Mouse (Mus musculus): ENCODE data around the gene Arhgdib. TPM values are rescaled to one million over a fixed set of nuclear protein-coding genes. Genes with fewer than 3 reads are reported as not detected.
"Not testable (repeated sequence)": the region's sequence is repeated elsewhere in the genome, so short reads cannot be mapped to it uniquely, and the experiment has no call there.

Gene Arhgdib
- polyA plus RNA-seq, 1 experiment from 2014 or later: 63.8 TPM

GRCm38 (mm10) chr6:136898222-136898621, 43.5 kb downstream of the Arhgdib start:
- WGBS: 24% methylated on average over 4 of the region's 4 CpGs
- Histone ChIP-seq H3K27me3 (no peaks in the 10 kb centered on the region), H3K9ac (no peak overlapping the region), H3K27ac (peak overlapping the region; percentile 82), H3K4me2 (no peak overlapping the region), H3K9me3 (replicated peaks) (no peaks in the 10 kb centered on the region), H3K36me3 (no peaks in the 10 kb centered on the region), H3K4me3 (replicated peaks) (no peak overlapping the region), H3K4me1 (peaks cover 42% of the 10 kb centered on the region)
- ATAC-seq (replicated peaks; ENCODE audit: low FRiP score): peak; percentile 45; the same call in 1 of the 2 replicates

- no peaks in the 10 kb centered on the region for H3K36me3 ChIP-seq
- H3K9ac ChIP-seq: no peak overlapping the region
- peak overlapping the region; percentile 82 for H3K27ac ChIP-seq
- no peak overlapping the region for H3K4me2 ChIP-seq
- ATAC-seq (replicated peaks; ENCODE audit: low FRiP score): no peak
- H3K4me1 ChIP-seq: peaks cover 42% of the 10 kb centered on the region
- H3K4me3 ChIP-seq (replicated peaks): no peak overlapping the region
- WGBS: 48% methylated on average over 4 of the region's 4 CpGs
- no peaks in the 10 kb centered on the region for H3K27me3 ChIP-seq
- no peaks in the 10 kb centered on the region for H3K9me3 ChIP-seq (replicated peaks)
Measured at GRCm38 (mm10) chr6:136897789-136898188, 43.9 kb downstream of the Arhgdib start.

- Histone ChIP-seq H3K4me2 (no peak overlapping the region), H3K9ac (no peak overlapping the region), H3K9me3 (replicated peaks) (no peaks in the 10 kb centered on the region), H3K4me1 (peaks cover 41% of the 10 kb centered on the region), H3K27ac (peak overlapping the region; percentile 81), H3K36me3 (no peaks in the 10 kb centered on the region), H3K4me3 (replicated peaks) (no peak overlapping the region), H3K27me3 (no peaks in the 10 kb centered on the region)
- ATAC-seq (replicated peaks; ENCODE audit: low FRiP score): peak; percentile 59
- WGBS: 29% methylated on average over 15 of the region's 15 CpGs
Measured at GRCm38 (mm10) chr6:136894532-136895339, 47.0 kb downstream of the Arhgdib start.

- H3K27me3 ChIP-seq: no peaks in the 10 kb centered on the region
- 91% methylated on average over 2 of the region's 2 CpGs for WGBS
- H3K36me3 ChIP-seq: no peaks in the 10 kb centered on the region
- H3K4me3 ChIP-seq (replicated peaks): no peak overlapping the region
- H3K9me3 ChIP-seq (replicated peaks): no peaks in the 10 kb centered on the region
- no peak for ATAC-seq (replicated peaks; ENCODE audit: low FRiP score)
- no peak overlapping the region for H3K4me2 ChIP-seq
- H3K4me1 ChIP-seq: peaks cover 29% of the 10 kb centered on the region
- H3K9ac ChIP-seq: no peak overlapping the region
- no peak overlapping the region for H3K27ac ChIP-seq
Measured at GRCm38 (mm10) chr6:136892002-136892401, 49.7 kb downstream of the Arhgdib start.

GRCm38 (mm10) chr6:136889554-136889953, 52.1 kb downstream of the Arhgdib start:
- Histone ChIP-seq H3K9me3 (replicated peaks) (no peaks in the 10 kb centered on the region), H3K4me1 (peaks cover 16% of the 10 kb centered on the region; the same call in 1 of the 2 replicates), H3K27me3 (no peaks in the 10 kb centered on the region), H3K27ac (no peak overlapping the region), H3K9ac (no peak overlapping the region), H3K4me3 (replicated peaks) (no peak overlapping the region), H3K36me3 (no peaks in the 10 kb centered on the region), H3K4me2 (no peak overlapping the region)
- 90% methylated on average over 6 of the region's 6 CpGs for WGBS
- no peak for ATAC-seq (replicated peaks; ENCODE audit: low FRiP score)

- Histone ChIP-seq H3K4me3 (replicated peaks) (no peak overlapping the region), H3K4me2 (no peak overlapping the region), H3K9ac (no peak overlapping the region), H3K4me1 (peaks cover 12% of the 10 kb centered on the region; the same call in 1 of the 2 replicates), H3K36me3 (no peaks in the 10 kb centered on the region), H3K9me3 (replicated peaks) (no peaks in the 10 kb centered on the region), H3K27ac (no peak overlapping the region), H3K27me3 (no peaks in the 10 kb centered on the region)
- ATAC-seq (replicated peaks; ENCODE audit: low FRiP score): no peak
- WGBS: 93% methylated on average over 6 of the region's 6 CpGs
Measured at GRCm38 (mm10) chr6:136889067-136889466, 52.6 kb downstream of the Arhgdib start.

- Histone ChIP-seq H3K27me3 (no peaks in the 10 kb centered on the region), H3K4me3 (replicated peaks) (no peak overlapping the region), H3K9me3 (replicated peaks) (no peaks in the 10 kb centered on the region), H3K36me3 (no peaks in the 10 kb centered on the region), H3K9ac (no peak overlapping the region), H3K27ac (peak overlapping the region; percentile 65), H3K4me1 (peaks cover 16% of the 10 kb centered on the region), H3K4me2 (no peak overlapping the region)
- ATAC-seq (replicated peaks; ENCODE audit: low FRiP score): 0 out of 2 replicates have a peak, but pooled peaks have one; percentile 53
- 46% methylated on average over 9 of the region's 9 CpGs for WGBS
Measured at GRCm38 (mm10) chr6:136887854-136888253, 53.8 kb downstream of the Arhgdib start.

GRCm38 (mm10) chr6:136884766-136885165, 56.9 kb downstream of the Arhgdib start:
- not testable (repeated sequence) for H3K4me3 ChIP-seq (replicated peaks); H3K9ac ChIP-seq; H3K36me3 ChIP-seq; H3K27me3 ChIP-seq; H3K4me2 ChIP-seq; H3K9me3 ChIP-seq (replicated peaks); H3K27ac ChIP-seq
- 0 out of 2 replicates have a peak, but pooled peaks have one; percentile 36 for ATAC-seq (replicated peaks; ENCODE audit: low FRiP score)
- 21% methylated on average over 1 of the region's 1 CpGs for WGBS
- peaks cover 21% of the 10 kb centered on the region for H3K4me1 ChIP-seq

GRCm38 (mm10) chr6:136883961-136884360, 57.7 kb downstream of the Arhgdib start:
- Histone ChIP-seq H3K36me3 (no peaks in the 10 kb centered on the region), H3K9ac (no peak overlapping the region), H3K4me3 (replicated peaks) (no peak overlapping the region), H3K4me2 (no peak overlapping the region), H3K9me3 (replicated peaks) (no peaks in the 10 kb centered on the region), H3K27me3 (no peaks in the 10 kb centered on the region), H3K27ac (no peak overlapping the region), H3K4me1 (peaks cover 21% of the 10 kb centered on the region)
- no peak for ATAC-seq (replicated peaks; ENCODE audit: low FRiP score)
- 90% methylated on average over 6 of the region's 6 CpGs for WGBS

- Histone ChIP-seq H3K4me1 (peaks cover 21% of the 10 kb centered on the region), H3K27ac (peak overlapping the region; percentile 41; the same call in 1 of the 2 replicates), H3K27me3 (no peaks in the 10 kb centered on the region), H3K9me3 (replicated peaks) (no peaks in the 10 kb centered on the region), H3K9ac (no peak overlapping the region), H3K4me3 (replicated peaks) (no peak overlapping the region), H3K36me3 (no peaks in the 10 kb centered on the region), H3K4me2 (no peak overlapping the region)
- WGBS: 75% methylated on average over 3 of the region's 3 CpGs
- ATAC-seq (replicated peaks; ENCODE audit: low FRiP score): no peak; the same call in 1 of the 2 replicates
Measured at GRCm38 (mm10) chr6:136883431-136883915, 58.2 kb downstream of the Arhgdib start.

GRCm38 (mm10) chr6:136881678-136882077, 60.0 kb downstream of the Arhgdib start:
- 44% methylated on average over 8 of the region's 8 CpGs for WGBS
- Histone ChIP-seq H3K36me3 (no peaks in the 10 kb centered on the region), H3K27ac (no peak overlapping the region), H3K4me3 (replicated peaks) (no peak overlapping the region), H3K9me3 (replicated peaks) (no peaks in the 10 kb centered on the region), H3K27me3 (no peaks in the 10 kb centered on the region), H3K4me1 (peaks cover 16% of the 10 kb centered on the region; the same call in 1 of the 2 replicates), H3K4me2 (no peak overlapping the region), H3K9ac (no peak overlapping the region)
- no peak for ATAC-seq (replicated peaks; ENCODE audit: low FRiP score)

- H3K36me3 ChIP-seq: 0 out of 2 replicates have a peak, but pooled peaks cover 3% of the 10 kb centered on the region
- H3K27ac ChIP-seq: peak within 1 kb of the TSS; percentile 80
- H3K4me3 ChIP-seq (replicated peaks): peak within 1 kb of the TSS; percentile 39
- ATAC-seq (replicated peaks; ENCODE audit: low FRiP score): peak; percentile 92
- no peaks in the 10 kb centered on the region for H3K27me3 ChIP-seq
- peak within 1 kb of the TSS; percentile 50 for H3K4me2 ChIP-seq
- H3K9me3 ChIP-seq (replicated peaks): no peaks in the 10 kb centered on the region
- 10% methylated on average over 9 of the region's 9 CpGs for whole genome bisulfite sequencing
- peak within 1 kb of the TSS; percentile 35; the same call in 1 of the 2 replicates for H3K9ac ChIP-seq
- H3K4me1 ChIP-seq: peaks cover 25% of the 10 kb centered on the region
Measured at GRCm38 (mm10) chr6:136875670-136876069, 66.0 kb downstream of the Arhgdib start, which contains the start of gene Mgp. Mgp (minus strand) TSS chr6:136875823.
